Mouse (Mus musculus) retina, postnatal 7 days (tissue): ENCODE data around the gene Cdh15.

Experiments used
- DNase-seq: peaks from one replicate; pipeline ENCODE4 v3.0.0-alpha.2; 2012; ENCODE audit warnings: low read depth, low spot score

Cdh15 gene

DNA sequence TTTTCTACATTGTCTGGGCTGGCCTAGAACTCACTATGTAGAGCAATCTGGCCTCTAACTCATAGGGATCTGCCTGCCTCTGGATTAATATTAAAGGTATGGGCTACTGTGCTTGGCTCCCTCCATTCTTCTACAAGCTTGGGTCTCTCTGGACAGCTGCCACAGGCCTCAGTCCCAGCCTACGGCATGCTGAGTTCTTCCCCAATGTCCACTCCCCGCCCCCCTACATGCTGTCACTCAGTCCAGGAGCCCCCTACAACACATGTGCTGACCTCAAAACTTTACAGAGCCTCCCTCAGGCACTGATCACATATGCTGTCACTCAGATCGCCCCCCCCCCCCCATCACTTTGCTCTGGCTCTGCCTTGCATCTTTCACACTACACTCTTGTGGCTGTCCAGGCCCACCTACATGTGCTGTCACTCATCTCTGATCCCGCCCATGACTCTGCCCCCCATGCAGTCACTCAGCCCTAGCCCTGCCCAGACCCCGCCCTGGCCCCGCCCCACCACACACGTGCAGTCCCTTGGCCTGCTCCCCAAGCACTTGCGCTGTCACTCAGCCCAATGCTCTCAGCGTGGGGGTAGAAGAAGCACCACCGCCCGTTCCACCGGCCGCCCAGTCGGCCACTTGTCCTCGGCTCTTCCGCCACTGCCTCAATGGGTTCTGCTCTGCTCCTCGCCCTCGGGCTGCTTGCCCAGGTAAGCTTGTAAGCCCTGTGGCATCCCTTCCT is at the start of gene Cdh15:
Gene Cdh15, plus strand, starts transcription at position 138 of the 733 bp plus-strand sequence.
- no peak for DNase-seq

DNA sequence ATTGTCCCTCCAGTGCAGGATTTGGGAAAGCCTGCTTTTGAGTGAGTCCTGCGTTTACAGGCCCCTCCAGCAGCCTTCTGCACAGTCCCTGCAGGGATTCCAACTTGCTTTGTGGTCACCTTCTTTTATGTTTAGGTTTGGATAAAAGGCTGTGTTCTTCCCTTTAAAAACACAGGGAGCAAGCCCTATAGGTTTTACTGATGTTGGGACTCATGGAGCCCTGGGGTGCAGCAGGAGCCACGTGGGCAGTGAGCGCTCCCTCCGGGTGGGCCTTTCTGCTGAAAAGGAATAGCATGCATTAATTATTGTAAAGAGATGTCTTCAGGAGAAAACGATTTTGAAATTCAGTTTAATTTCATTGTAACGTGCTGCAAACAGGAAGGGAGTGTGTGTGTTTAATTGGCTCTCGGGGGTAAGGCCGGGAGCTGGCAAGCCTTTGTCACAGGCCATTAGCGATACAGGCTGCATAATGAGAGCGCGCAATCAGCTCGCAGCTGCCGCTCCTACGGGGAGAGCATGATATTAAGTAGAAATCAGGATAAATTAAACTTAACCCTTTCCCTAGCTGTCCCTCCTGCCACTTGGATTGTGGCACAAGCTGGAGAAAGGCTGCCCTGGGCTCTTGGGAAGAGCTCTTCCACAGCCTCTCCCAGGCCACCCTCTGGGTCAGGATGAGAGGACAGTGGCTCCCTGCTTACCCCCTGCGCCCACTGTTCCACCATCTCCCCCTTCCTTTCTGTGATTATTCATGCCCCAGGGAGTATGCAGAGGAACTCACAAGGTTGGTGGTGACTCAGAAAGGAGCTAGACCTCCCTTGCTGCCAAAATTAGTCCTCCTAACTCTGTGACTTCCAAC is 43.6 kb upstream of the Cdh15 start:
- DNase-seq: no peak

DNA sequence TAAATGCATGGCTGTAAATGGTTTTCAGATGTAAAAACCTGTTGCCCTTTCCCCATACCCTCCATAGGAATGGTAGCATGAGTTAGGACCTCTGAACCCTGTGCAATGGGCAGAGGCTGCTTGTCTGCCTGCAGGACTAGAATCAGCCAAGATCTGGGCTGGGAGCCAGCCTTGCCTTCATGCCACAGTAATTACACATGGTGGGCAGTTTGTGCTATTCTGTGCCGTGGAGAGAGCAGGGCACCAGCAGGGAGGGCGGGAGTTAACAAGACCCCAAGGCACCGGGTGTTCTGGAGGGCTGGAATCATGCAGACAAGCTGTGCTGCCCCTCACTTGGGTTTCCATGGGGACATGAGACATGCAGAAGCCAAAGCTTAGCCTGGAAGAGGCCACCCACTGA is 42.4 kb upstream of the Cdh15 start:
- no peak for DNase-seq

DNA sequence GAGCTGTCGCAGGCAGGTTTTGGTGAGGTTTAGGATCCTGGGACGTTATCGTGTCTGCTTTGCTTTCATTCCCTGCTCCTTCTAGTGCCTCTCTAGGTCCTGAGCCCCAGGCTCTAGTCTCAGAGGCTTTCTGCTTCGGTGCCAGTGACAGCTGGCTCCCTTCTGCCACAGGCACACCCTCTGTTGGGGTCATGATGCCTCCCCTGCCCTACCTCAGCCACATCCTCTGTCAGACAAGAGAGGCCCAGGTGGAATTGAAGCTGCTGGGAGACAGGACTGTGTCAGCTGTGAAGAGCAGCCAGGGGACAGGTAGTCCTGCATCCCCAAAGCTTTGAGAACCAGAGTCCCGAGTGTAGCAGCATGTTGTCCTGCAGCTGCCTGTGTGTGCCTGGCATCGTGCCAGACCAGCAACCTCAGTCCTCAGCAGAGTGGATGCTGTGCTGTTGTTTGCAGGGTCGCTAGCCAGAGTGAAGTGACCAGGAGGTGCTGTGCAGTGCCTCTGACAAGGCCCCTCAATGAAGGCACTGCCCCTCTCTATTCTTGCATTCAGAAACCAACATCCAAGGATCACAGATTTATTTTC is 40.7 kb upstream of the Cdh15 start:
- DNase-seq: no peak

DNA sequence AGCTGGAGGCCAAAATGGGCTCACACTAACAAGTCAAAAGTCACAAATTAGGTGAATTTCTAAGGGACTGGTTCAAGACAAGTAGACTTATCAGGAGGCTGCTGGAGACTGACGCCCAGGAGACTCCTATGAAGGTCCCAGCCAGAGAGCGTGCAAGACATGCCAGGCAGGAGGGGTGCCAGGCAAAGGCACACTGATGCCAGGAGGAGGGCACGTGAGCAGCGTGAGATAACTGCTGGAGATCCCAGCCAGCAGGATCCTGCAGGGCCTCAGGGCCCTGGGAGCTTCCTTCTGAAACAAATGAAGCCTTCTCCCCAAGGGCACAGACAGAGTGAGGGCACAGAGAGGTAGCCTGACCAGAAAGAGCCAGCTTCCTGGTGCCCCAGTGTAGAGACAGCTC is 39.9 kb upstream of the Cdh15 start:
- no peak for DNase-seq

DNA sequence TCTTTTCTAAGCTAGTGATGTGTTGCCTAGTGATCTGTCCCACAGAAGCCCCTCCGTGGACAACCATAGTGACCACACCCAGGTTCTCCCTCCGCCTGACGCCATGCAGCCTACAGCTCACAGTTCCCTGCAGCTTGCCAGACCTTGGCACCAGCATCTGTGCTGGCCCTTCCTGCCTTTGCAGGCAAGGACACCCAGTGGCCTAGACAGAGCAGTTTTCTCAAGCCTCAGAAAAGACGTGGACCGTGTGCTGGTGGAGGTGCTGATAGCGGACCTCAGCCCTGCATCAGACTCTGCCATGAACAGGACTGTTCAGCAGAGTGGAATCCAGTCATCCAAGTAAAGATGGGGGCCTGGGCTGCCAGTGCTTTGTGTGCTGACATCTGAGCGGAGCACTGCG is 37.4 kb upstream of the Cdh15 start:
- DNase-seq: no peak

DNA sequence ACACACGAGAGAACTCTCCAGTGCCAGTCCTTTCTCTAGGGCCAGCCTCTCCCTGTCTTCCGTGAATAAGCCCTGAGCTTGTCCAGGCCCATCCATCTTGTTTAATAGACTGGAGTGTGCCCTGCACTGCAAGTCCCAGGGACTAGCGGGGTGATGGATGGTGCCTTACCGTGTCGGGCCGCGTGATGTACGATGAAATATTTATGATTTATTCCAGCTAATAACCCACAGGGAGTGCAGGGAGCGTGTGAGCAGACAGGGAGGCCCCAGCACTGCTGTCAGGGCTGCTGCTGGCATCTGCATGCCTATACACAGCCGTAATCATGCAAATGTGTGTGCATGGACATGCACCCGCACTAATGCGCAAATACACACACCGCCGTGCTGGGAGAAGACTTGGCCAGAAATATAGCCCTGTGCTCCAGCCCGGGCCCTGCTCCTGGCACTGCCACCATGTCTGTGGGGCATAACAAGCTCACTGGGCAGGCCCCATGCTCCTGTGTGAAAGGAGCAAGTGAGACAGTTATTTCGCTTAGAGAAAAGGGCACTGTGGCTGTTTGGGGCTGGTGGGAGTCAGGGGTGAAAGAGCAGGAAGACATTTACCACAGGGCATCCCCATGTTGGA is 35.8 kb upstream of the Cdh15 start:
- no peak for DNase-seq

DNA sequence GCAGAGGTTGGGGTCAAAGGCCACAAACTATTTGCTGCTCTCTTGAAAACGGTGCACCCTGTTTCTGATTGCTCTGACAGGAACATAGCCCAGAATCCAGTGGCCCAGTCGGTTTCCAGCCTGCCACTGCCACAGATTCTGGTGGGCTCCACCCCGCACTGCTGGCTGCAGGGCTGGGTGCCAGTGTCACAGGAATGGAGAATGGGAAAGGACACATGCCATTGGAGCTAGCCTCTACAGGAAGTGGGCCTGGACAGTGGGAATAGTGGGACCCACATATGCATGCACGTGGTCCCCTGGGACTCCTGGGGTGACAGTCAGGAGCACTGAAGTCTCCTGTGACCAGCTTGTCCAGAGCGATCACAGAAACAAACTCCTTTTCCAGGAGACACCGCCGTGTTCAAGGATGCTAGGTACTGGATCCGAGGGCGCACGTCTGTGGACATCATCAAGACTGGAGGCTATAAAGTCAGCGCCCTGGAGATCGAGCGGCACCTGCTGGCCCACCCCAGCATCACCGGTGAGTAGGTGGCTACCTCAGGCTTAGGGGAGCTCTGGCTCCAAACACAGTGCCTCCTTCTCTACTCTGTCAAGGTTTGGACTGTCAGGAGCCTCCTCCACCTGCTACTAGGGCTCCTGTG is 35.0 kb upstream of the Cdh15 start:
- no peak for DNase-seq

DNA sequence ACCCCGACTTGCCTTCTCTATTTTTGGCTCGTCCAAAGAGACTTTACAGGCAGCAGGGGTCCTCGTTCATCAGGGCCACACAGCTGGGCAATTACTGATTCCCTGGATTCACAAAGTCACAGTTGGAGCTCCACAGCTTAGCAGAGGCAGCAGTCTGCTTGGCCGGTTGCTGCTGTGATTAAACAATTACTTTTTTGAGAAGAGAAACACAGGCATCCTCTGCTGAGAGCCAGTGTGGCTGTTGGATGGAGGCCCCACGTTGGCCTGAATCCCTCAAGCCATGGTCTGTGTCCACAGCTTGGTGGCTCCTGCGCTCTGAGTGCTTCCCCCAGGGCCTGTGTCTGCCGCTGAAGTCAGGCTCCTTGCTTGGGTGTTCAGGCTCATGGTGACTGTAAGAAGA is 33.2 kb upstream of the Cdh15 start:
- no peak for DNase-seq

DNA sequence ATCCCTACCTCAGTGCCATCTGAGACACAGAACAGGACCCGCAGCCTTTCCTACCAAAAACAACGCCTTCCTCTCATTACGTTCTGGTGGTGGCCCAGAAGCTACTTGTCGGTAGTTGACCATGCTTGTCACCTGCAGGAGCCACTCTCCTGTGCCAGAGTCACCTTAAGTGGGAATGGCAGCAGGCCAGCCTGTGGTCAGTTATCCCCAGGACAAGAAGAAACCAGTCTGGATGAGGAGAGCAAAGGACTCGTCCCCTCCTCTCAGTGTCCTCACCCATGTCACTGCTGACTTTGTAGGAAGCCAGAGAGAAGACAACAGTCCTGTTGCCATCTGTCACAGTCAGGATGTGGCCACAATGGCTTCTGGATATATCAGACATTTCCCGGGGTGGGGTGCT is 30.8 kb upstream of the Cdh15 start:
- no peak for DNase-seq

DNA sequence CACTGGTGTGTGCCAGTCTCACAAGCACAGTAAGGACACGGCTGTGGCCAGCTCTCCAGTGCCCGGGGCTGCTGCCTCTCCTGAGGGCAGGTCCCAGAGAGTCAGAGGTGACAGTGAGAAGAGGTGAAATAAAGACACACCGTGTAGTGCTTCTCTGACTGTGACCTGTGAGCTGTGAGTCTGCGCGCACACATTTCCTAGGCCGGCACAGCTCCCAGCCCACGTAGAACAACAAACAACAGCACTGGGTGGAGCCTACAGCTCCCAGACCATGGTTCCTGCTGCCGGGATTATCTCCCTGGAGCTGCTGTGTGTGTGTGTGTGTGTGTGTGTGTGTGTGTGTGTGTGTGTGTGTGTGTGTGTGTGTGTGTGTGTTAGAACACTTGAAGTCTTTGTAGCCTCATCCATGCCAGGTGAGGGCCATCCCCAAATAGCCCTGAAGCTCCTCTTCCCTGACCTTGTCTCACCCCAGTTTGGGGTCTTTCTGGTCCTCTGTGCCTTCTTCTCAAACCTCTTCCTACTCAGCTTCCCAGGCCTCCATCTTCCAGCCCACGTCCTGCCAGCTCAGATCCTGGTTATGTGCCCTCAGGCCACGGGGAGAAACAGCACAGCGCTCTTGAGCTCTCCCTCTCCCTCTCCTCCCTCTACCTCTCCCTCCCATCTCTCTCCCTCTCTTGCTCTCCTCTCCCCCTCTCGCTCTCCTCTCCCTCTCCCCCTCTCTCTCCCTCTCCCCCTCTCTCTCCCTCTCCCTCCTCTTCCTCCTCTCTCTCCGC is 29.9 kb upstream of the Cdh15 start:
- no peak for DNase-seq

DNA sequence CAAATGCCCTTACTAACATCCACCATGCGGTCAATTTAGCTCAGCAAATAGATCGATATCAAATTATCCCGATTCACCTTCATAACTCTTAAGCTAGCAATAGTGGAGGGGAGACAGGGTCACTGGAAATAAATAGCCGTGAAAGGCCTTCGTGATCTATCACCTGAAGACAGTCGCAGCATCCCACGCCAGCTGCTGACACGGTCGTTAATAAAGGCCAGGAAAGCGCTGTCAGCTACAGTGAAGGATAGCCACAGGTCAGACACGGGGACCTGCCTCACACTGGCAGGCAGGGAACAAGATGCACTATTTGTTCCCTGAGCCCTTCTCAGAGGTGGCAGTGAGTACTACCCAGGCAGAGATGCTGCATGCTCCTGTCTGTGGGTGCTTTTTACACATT is 28.0 kb upstream of the Cdh15 start:
- DNase-seq: no peak

DNA sequence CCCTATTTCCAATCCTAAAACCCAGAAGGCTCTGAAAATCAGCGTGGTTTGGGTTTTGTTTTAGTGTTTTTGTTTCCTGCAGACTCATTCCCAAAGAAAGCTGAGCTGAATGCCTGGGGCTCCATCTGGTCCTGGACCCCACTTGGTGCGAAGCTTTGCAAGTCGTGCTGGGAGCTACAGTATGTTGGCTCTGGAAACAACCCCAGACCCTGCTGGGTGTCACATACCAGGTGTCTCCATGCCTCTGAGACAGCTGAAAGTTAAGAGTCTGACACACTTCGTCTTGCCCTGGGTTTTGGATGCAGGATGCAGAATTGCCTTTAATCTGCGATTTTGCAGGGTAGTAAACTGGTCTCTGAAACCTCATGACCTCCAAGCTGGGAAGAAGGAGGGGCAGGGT is 23.2 kb upstream of the Cdh15 start:
- DNase-seq: no peak

DNA sequence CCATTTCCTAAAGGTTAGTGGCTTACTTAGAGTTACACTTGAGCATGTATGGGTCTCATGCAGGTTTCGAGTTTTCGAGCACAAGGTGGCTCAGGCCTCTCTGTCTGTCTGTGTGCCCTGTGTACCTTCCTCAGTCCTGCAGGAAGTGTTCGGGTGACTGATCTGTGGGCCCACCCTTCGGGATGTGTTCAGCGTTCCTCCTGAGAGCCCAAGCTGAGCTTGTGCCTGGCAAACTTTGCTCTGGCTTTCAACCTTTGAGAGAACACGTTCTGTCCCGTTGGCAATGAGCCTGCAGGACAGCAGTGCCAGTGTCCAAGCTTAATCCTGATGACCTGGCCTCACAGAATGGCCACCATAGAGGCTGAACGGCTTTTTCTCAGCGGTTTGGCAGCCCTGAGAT is 22.8 kb upstream of the Cdh15 start:
- no peak for DNase-seq

DNA sequence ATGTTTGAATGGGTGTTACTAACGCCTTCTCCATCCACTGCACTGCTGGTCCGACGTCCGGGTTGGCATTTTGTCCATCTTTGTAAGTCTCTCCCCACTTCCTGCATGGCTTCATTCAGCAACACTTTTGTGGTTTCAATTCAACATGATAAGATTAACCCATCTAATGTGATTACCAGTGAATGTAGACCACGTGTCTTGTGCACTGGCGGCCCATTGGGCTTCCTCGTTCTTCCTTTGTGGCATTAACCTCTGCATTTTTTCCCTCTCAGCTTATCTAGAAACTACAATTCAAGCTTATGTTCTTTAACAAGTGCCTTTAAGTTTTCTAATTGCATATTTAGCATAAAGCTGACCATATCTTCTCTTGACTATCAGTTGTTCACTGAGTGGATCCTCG is 22.4 kb upstream of the Cdh15 start:
- DNase-seq: no peak

DNA sequence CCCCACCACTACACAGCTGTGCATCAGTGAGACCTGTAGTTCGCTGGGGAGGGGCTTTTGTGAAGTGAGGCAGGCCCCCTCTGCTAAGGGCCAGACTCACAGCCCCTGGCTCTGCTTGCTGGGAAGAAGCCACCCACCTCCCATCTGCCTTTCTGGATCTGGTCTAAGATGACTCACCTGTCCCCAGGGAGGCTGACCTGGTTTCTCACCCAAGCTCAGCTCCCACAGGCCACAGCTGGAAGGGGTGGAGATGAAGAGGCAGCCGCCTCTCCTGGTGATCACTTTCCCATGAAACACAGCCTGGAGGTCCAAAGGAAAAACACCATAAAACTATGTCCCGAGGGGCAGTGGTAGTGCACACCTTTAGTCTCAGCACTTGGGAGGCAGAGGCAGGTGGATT is 18.4 kb upstream of the Cdh15 start:
- no peak for DNase-seq

DNA sequence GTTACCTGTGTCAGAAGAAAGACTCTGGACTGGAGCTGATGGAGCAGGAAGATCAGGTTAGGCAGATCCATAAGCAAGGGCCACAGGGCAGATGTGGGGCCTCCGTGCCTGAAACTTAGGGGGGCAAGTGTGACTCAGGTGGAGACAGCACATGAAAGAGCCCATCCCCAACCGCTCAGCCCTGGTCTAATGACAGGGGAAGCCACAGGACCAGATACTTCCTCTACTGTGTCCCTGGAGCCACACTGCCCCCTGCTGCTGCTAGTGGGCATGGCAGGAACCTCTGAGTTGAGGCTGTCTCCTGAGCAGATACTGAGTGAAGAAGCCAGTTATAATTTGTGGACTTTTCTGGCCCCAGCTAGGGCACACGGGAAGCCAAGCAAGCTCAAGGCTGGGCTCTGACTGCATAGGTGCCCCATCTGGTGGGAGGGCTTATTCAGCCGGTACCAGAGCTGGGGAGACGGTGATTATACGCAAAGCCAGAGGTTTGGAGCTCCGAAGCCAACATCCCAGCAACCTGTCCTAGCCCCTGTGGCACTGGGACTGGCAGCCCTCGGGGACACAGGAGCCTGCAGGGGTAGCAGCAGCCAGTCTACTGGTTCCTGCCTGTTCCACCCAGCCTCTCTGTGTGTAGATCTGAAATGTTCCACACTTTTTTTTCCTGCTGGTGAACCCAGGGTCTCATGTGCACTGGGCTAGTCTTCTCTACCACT is 17.3 kb upstream of the Cdh15 start:
- DNase-seq: peak; percentile 77

DNA sequence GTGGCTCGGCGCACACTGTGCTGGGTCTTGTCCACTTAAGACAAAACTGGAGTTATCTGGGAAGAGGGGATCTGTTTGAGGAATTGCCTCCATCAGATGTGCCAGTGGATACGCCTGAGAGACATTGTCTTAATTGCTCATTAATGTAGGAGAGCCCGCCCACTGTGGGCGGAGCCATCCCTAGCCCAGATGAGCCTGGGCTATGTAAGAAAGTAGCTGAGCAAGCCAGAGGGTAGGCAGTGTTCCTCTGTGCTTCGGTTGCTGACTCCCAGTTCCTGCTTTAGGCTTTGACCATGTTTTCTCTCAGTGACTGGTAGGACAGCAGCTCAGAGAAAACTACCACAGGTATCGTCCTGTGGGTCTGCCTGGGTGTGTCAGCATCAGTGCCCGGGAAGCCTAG is 13.3 kb upstream of the Cdh15 start:
- no peak for DNase-seq

DNA sequence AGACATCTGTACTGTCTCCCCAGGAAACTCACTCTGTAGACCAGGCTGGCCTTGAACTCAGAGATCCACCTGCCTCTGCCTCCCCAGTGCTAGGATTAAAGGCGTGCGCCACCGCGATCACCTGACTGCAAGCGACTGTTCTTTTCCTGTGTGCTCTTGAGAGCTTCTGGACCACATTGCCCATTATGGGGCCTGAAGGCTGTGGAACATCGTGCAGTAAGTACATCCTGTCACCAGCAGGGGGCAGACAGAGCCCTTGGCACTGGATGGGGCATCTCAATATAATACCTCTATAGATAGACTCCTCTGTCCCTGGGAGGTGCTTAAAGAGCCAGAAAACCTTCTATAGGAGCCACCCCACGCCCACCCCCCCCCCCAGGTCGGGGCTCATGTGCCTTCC is 12.8 kb upstream of the Cdh15 start:
- peak; percentile 64 for DNase-seq

DNA sequence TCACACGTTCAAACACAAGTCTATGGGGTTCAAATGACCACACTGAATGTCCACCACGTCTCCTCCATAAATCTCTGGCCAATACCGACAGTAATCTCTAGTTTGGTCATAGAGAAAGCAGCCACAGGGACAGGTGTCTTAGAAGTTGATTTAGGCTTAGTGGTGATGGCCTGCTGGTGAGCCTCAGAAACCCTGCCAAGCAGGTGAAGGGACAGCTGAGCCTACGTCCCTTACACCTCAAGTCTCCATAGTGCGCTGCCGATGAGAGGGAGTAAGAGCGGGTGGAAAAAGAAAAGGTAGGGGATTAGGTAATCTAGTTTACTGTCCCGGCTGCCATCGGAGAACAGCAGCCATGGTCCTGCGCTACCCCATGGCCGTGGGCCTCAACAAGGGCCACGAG is 11.6 kb upstream of the Cdh15 start:
- no peak for DNase-seq
